ENCODE assay signal across 8 mouse cellular contexts in the genomic region with DNA sequence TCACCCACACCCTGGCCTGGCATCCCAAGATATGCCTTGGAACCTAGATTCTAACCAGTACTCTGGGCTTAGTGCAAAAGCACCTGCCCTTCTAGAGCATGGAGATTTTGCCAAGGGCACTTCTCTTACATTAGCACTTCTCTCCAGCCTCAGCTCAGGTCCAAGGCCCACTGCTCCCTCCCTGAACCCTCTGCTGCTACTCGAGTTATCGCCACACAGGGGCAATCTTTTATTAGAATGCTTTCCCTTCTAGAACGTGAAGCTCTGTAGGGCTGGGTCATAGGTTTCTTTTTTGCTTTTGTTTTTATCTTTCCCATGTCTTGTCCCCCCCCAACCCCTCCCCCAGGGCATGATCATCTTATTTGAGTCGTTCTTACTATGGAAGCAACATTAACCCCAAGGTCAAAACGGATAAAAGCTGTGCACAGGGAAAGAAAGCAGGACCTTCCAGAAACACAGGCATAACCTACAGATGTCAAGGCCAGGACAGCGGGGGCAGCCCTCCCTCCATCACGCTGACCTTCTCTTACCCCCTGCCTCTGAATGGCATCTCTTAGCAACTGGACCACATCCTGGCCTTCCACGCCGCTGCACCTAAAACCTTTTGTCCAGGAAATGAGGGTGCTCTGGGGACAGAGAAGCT. TPM values are rescaled to one million over a fixed set of nuclear protein-coding genes. Genes with fewer than 3 reads are reported as not detected.
DNase-seq lines count a peak whose midpoint lies in the region; ATAC-seq and TF ChIP-seq lines count a peak whose summit lies in the region.
"Had no signal": no experiment of that assay in that cellular context is flagged by ENCODE, and none has a peak within 500 bp of the region (broad histone marks: within the 10 kb centered on the region; RNA-seq: fewer than 3 reads in every experiment).

No protein-coding gene starts in this region.

- peaks cover 5% of the 10 kb centered on the region; the same call in 1 of the 2 replicates for H3K4me1 ChIP-seq in hindbrain, postnatal 0 days (ENCODE audit: insufficient read depth, low read length)
- H3K4me1 ChIP-seq in hindbrain, embryonic 14.5 days (replicated peaks; ENCODE audit: control insufficient read depth, insufficient read depth, low read length): peaks cover 10% of the 10 kb centered on the region
- H3K4me1 ChIP-seq in neural tube, embryonic 11.5 days (ENCODE audit: control insufficient read depth, insufficient read depth, low read length): peaks cover 15% of the 10 kb centered on the region
- H3K4me1 ChIP-seq in neural tube, embryonic 15.5 days: peaks cover 12% of the 10 kb centered on the region
- no peaks in the 10 kb centered on the region for H3K4me1 ChIP-seq in stomach, postnatal 0 days (replicated peaks; ENCODE audit: control insufficient read depth, insufficient read depth)

- H3K27ac ChIP-seq in hindbrain, postnatal 0 days: no peak overlapping the region
- no peak overlapping the region for H3K27ac ChIP-seq in hindbrain, embryonic 14.5 days
- H3K27ac ChIP-seq in neural tube, embryonic 11.5 days (ENCODE audit: low read depth, low read length): 0 out of 2 replicates have a peak overlapping the region, but pooled peaks have one; percentile 2
- H3K27ac ChIP-seq in neural tube, embryonic 15.5 days (replicated peaks): no peak overlapping the region
- no peak overlapping the region for H3K27ac ChIP-seq in stomach, postnatal 0 days (replicated peaks)
- H3K27ac ChIP-seq: macrophage had no signal

- no peaks in the 10 kb centered on the region for H3K36me3 ChIP-seq in hindbrain, postnatal 0 days (ENCODE audit: insufficient read depth, low read length)
- H3K36me3 ChIP-seq in hindbrain, embryonic 14.5 days (replicated peaks; ENCODE audit: control insufficient read depth, insufficient read depth): no peaks in the 10 kb centered on the region
- H3K36me3 ChIP-seq in neural tube, embryonic 11.5 days (ENCODE audit: control insufficient read depth, insufficient read depth, low read length): no peaks in the 10 kb centered on the region
- H3K36me3 ChIP-seq in neural tube, embryonic 15.5 days: no peaks in the 10 kb centered on the region
- H3K36me3 ChIP-seq in stomach, postnatal 0 days (ENCODE audit: control insufficient read depth, insufficient read depth, low read length): no peaks in the 10 kb centered on the region

- H3K4me3 ChIP-seq in hindbrain, postnatal 0 days (ENCODE audit: low read length): no peak overlapping the region
- no peak overlapping the region for H3K4me3 ChIP-seq in hindbrain, embryonic 14.5 days (replicated peaks; ENCODE audit: low read length)
- H3K4me3 ChIP-seq in neural tube, embryonic 11.5 days (ENCODE audit: low read depth, low read length): no peak overlapping the region
- H3K4me3 ChIP-seq in neural tube, embryonic 15.5 days (replicated peaks): no peak overlapping the region
- H3K4me3 ChIP-seq in stomach, postnatal 0 days (ENCODE audit: low read depth, low read length): no peak overlapping the region

- peak; percentile 45 for TF ChIP-seq CTCF in hindbrain, postnatal 0 days (IDR thresholded peaks at IDR 0.05; ENCODE audit: low read depth)
- TF ChIP-seq CTCF in stomach, postnatal 0 days (IDR thresholded peaks at IDR 0.05; ENCODE audit: low read depth): peak; percentile 47

- H3K4me2 ChIP-seq in hindbrain, postnatal 0 days (ENCODE audit: low read depth, low read length): no peak overlapping the region
- no peak overlapping the region for H3K4me2 ChIP-seq in hindbrain, embryonic 14.5 days (replicated peaks)
- no peak overlapping the region for H3K4me2 ChIP-seq in neural tube, embryonic 11.5 days (ENCODE audit: low read depth)
- no peak overlapping the region for H3K4me2 ChIP-seq in neural tube, embryonic 15.5 days
- no peak overlapping the region for H3K4me2 ChIP-seq in stomach, postnatal 0 days (replicated peaks; ENCODE audit: low read depth)

- no peak overlapping the region for H3K9ac ChIP-seq in hindbrain, postnatal 0 days (replicated peaks; ENCODE audit: low read length)
- H3K9ac ChIP-seq in hindbrain, embryonic 14.5 days: no peak overlapping the region
- H3K9ac ChIP-seq in neural tube, embryonic 11.5 days (ENCODE audit: low read length): no peak overlapping the region
- no peak overlapping the region for H3K9ac ChIP-seq in neural tube, embryonic 15.5 days (replicated peaks)
- no peak overlapping the region for H3K9ac ChIP-seq in stomach, postnatal 0 days (ENCODE audit: low read length)

- no peak for ATAC-seq in hindbrain, postnatal 0 days
- no peak for ATAC-seq in hindbrain, embryonic 14.5 days (ENCODE audit: low FRiP score)
- no peak for ATAC-seq in neural tube, embryonic 11.5 days (ENCODE audit: insufficient read depth, low FRiP score, low TSS enrichment)
- ATAC-seq in neural tube, embryonic 15.5 days (ENCODE audit: low FRiP score): no peak
- no peak for ATAC-seq in stomach, postnatal 0 days (ENCODE audit: low FRiP score, low TSS enrichment)

- no peaks in the 10 kb centered on the region for H3K9me3 ChIP-seq in hindbrain, postnatal 0 days (ENCODE audit: low read length)
- no peaks in the 10 kb centered on the region for H3K9me3 ChIP-seq in hindbrain, embryonic 14.5 days (ENCODE audit: control insufficient read depth, low read length)
- no peaks in the 10 kb centered on the region for H3K9me3 ChIP-seq in neural tube, embryonic 11.5 days (ENCODE audit: control insufficient read depth, low read length)
- H3K9me3 ChIP-seq in neural tube, embryonic 15.5 days (replicated peaks): no peaks in the 10 kb centered on the region
- no peaks in the 10 kb centered on the region for H3K9me3 ChIP-seq in stomach, postnatal 0 days (ENCODE audit: control insufficient read depth, low read length)

- intact Hi-C loops in left cerebral cortex, postnatal 4 days (cut with DNase I): no loop called here

- TF ChIP-seq EP300 in stomach, postnatal 0 days (optimal IDR thresholded peaks at IDR 0.05): no peak

- peak; percentile 57 for DNase-seq in hindbrain, postnatal 0 days (ENCODE audit: low spot score)
- DNase-seq in hindbrain, embryonic 14.5 days (ENCODE audit: low spot score): no peak
- DNase-seq in neural tube, embryonic 11.5 days (ENCODE audit: low spot score): no peak
- peak; percentile 76 for DNase-seq in embryo, embryonic 10 days (ENCODE audit: low spot score)
- DNase-seq in stomach, postnatal 0 days (ENCODE audit: low spot score): no peak
- no peak for DNase-seq in left cerebral cortex, postnatal 4 days

- WGBS in hindbrain, postnatal 0 days: 12% methylated on average over 9 of the region's 9 CpGs
- 4% methylated on average over 9 of the region's 9 CpGs for WGBS in hindbrain, embryonic 14.5 days
- WGBS in neural tube, embryonic 11.5 days: 12% methylated on average over 9 of the region's 9 CpGs
- 9% methylated on average over 9 of the region's 9 CpGs for WGBS in neural tube, embryonic 15.5 days
- 35% methylated on average over 9 of the region's 9 CpGs for WGBS in stomach, postnatal 0 days

- no peaks in the 10 kb centered on the region for H3K27me3 ChIP-seq in hindbrain, postnatal 0 days (ENCODE audit: insufficient read depth, low read length)
- peaks cover 20% of the 10 kb centered on the region for H3K27me3 ChIP-seq in hindbrain, embryonic 14.5 days (ENCODE audit: control insufficient read depth, insufficient read depth, low read length)
- no peaks in the 10 kb centered on the region for H3K27me3 ChIP-seq in neural tube, embryonic 11.5 days (ENCODE audit: control insufficient read depth, insufficient read depth, low read length)
- 0 out of 2 replicates have a peak, but pooled peaks cover 2% of the 10 kb centered on the region for H3K27me3 ChIP-seq in neural tube, embryonic 15.5 days (replicated peaks)
- H3K27me3 ChIP-seq in stomach, postnatal 0 days (ENCODE audit: control insufficient read depth, insufficient read depth, low read length): no peaks in the 10 kb centered on the region

RNA-seq across cellular contexts. Expression of a gene that starts 7.4 kb away (rescaled TPM):
- total RNA-seq in hindbrain, postnatal 0 days (2014; rRNA removed): 1.7 and 1.9 TPM in 2 replicates
- polyA plus RNA-seq in hindbrain, postnatal 0 days (2015; fragmentation: Nextera tagmentation; extraction: Ambion mirVana): 0.78 and 1.1 TPM in 2 replicates
- polyA plus RNA-seq in hindbrain, embryonic 14.5 days (2014; fragmentation: Nextera tagmentation; extraction: Ambion mirVana): 0.70 and 0.83 TPM in 2 replicates
- 1.1 and 1.5 TPM in 2 replicates for polyA plus RNA-seq in neural tube, embryonic 11.5 days (2014; fragmentation: Nextera tagmentation; extraction: Ambion mirVana)
- polyA plus RNA-seq in neural tube, embryonic 15.5 days (2015; fragmentation: Nextera tagmentation; extraction: Ambion mirVana): 0.86 and 1.3 TPM in 2 replicates
- polyA plus RNA-seq in stomach, postnatal 0 days (2015; fragmentation: Nextera tagmentation; extraction: Ambion mirVana): 0.69 TPM in 2 replicates
- 1 to 10 TPM; 1.1 to 1.3 TPM for total RNA-seq in left cerebral cortex, postnatal 4 days (2021)

Comparison
In these comparisons a context has a peak if more than half of its experiments do, and no peak if none do; other contexts are left out.
1. DNase-seq: peak in hindbrain, postnatal 0 days (single experiment) and embryo, embryonic 10 days (single experiment); none in hindbrain, embryonic 14.5 days (single experiment), neural tube, embryonic 11.5 days (single experiment), stomach, postnatal 0 days (single experiment) and left cerebral cortex, postnatal 4 days (single experiment).